Mouse (Mus musculus) kidney, postnatal 14 days (tissue): Measurements from ENCODE around the gene Aacs.
A peak's percentile ranks its signal among the peaks of the same experiment; 100 is the strongest.

Experiments
- DNase-seq: peaks from one replicate; pipeline ENCODE4 v3.0.0; 2022; ENCODE audit warnings: mixed read lengths

Gene Aacs

DNA sequence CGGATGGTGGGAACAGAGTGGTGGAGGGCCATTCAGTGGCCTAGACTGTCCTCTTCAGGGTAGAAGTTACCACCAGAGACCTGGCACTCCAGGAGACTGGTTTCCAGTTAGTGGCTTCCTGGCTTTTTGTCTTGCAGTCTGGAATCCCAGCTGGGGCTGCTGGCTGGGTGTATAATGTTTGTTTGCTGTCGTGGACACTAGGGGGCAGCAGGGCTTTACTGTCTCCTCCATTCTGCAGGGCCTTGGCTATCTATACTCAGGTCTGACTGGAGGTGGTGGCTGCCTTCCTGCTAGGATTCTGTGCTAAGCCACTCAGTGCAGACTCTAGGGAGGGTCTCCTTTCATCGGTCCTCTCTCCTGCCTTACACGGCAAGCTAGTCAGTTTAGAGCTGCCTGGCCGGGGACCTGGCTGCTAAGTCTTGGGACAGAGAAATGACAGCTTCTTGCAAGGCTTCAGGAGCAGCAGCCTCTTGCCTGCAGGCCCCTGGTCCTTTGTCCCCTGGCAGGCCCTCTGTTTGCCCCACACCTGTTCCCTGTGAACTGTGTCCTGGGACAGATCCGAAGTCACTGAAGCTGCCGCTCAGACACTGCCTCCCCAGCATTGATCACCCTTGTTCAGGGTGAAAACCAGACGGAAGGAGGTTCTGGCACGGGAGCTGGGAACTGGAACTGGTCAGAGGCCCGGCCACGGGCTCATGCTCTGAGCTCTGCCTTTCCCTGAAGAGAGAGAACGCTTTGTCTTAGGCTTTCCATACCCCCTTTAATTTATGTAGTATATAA is 22.4 kb downstream of the Aacs start:
- peak; percentile 66 for DNase-seq

DNA sequence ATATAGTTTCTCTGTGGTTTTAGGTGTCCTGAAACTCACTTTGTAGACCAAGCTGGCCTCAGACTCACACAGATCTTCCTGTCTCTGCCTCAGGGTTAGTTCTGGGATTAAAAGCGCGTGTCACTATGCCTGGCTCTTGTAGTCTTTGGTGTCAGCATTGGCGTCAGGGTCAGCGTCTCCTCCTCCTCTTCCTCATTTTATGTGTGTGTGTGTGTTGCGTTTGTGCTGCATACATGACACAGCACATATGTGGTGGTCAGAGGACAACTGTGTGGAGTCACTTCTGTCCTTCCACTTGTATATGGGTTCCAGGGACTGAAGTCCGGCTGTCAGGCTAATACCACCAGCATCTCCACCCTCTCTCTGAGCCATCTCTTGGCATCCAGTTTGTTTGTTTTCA is 25.9 kb downstream of the Aacs start:
- no peak for DNase-seq

DNA sequence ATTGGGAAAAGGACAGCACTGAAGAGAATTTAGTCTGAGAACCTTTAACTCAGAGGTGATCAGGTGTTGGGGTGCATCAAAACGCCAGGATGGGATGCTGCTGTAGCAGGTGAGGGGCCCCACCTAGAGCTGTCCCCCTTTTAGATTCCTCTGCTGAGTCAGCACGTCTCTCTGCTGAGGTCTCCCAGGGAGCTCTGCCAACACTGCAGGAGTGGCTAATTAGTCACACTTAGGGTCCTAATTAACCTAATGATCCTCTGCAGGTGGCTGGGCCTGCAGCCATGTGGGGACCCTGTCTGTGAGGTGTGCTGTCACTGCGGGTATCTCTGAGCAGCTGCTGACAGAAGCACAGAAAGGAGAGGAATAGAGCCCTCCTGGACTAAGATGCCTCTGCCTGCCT is 26.6 kb downstream of the Aacs start:
- DNase-seq: no peak

DNA sequence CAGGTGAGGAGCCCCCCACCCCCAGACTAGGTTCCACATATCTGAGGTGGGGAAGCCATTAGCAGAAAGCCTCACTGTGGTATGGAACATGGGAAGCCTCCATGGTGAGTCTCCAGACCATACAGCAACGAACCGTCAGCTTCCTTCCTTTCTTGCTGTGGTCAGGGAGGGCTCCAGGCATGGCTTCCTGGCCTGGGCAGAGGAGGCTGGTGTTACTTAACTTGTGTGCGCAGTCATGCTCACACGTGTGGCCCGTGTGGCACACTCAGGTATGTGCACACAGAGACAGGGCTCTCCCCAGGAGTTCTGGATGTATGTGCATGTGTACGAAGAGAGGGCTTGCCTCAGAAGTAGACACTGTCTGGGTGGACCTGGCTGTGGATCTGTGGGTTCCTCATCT is 28.0 kb downstream of the Aacs start:
- no peak for DNase-seq

DNA sequence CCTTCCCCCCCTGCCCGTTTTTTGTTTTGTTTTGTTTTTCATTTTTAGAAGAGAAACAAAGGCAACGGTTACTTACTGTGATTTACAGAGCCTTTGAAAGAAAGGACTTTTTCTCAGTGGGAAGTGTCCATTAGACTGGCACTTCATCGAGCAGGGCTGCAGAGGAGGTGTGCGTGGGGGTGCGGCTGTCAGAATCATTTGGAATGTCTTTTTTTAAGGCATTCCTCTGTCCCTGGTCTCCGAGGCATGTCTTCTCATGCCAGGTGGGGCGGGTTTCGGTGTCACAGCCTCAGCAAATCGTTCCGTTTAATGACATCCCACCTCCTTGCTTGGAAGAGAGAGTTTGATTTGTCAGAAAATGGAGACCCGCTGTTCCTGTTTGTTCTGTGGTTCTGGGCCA is 29.1 kb downstream of the Aacs start:
- DNase-seq: no peak

GRCm38 (mm10) chr5:125505968-125506367 is 30.4 kb downstream of the Aacs start:
- no peak for DNase-seq

- no peak for DNase-seq
These were observed 32.0 kb downstream of the Aacs start for GRCm38 (mm10) chr5:125507582-125507981.

DNA sequence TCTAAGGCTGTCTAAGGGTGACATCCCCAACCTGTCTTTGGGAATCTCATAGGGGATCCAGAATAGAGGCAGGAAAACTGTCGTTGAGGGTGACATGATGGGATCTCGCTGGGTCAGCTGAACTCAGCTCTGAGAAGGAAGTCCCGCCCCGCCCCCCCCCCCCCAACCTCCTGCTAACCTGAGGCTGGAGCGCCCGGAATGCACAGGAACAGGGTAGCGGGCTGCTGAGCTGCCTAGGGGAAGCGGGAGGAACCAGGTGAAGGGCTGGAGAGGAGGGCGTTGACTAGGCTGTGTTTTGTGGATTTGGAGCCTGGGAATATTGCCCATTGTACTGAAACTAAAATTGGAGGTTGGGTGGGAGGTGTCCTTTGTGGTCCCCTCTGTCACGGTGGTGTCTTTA is 32.4 kb downstream of the Aacs start:
- DNase-seq: no peak

DNA sequence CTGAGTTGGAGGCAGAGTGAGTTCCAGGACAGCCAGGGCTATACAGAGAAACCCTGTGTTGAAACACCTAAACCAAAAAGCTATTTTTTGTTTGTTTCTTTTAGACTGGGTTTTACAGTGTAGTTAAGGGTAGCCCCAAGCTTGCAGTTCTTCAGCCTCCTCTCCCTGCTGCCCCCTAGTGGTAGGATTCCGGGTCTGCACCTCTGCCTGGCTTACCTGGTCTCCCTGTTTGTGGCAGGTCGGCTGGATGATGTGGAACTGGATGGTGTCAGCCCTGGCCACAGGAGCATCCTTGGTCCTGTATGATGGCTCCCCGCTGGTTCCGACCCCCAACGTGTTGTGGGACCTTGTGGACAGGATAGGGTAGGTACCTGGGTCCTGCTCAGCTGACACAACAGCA is 33.9 kb downstream of the Aacs start:
- peak; percentile 31 for DNase-seq

DNA sequence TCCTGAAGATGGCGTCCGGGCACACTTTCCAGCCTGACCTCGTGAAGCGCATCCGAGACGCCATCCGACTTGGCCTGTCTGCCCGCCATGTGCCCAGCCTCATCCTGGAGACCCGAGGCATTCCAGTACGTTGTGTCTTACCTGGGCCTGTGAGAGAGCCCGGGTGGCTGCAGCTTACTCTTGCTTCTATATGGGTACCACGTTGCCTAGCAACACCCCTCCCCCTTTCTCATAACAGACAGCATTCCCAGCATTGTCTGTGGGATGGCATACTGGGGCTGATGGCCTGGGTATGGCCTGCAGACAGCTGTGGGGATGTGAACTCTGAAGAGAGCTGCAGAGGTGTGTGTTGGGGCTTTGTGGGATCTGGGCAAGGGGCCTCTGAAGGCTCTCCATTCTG is 39.4 kb downstream of the Aacs start:
- DNase-seq: no peak

DNA sequence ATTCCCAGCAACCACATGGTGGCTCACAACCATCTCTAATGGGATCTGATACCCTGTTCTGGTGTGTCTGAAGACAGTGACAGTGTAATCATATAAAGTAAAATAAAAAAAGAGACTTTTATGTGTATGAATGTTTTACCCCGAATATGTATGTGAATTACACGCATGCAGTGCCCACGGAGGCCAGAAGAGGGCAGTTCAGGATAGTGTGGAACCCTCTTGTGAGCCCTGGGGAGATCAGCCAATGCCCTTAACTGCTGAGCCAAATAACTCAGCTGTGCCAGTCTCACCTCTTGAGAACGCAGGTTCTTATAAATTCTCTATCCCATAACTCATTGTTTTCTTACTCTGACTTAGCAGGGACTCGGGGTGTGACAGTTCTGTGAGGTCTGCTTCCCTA is 43.0 kb downstream of the Aacs start:
- DNase-seq: no peak

DNA sequence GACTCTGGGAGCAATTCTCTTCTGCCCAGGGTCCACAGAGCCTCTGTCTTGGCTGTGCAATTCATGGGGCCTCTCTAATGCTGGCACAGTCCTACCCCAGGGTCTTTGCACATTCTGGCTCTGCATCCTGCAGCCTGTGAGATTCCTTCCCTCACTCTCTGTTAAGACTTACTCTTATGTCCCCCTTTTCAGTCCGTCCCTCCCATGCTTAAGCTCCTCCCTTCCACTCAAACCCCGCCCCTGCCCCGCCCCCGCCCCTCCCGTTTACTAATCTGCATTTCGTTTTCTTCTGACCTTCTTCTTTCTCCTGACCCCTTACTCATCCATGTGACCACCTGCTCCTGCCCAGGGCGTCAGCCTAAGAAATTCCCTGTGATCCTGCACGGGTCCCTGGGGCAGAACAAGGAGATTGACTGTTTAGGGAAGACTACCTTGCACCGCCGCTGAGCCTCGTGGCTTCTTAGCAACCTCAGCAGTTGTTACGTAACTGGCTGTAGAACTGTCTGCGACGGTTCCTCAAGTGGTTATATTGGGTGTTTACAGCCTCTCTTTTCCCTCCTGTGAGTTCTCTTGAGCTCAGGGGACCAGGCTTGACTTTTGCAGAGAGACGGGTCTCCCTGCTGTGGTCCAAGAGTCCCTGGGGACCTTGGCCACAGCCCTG is 45.4 kb downstream of the Aacs start:
- no peak for DNase-seq

- DNase-seq: no peak
These were observed 47.7 kb downstream of the Aacs start for GRCm38 (mm10) chr5:125523361-125523760.

DNA sequence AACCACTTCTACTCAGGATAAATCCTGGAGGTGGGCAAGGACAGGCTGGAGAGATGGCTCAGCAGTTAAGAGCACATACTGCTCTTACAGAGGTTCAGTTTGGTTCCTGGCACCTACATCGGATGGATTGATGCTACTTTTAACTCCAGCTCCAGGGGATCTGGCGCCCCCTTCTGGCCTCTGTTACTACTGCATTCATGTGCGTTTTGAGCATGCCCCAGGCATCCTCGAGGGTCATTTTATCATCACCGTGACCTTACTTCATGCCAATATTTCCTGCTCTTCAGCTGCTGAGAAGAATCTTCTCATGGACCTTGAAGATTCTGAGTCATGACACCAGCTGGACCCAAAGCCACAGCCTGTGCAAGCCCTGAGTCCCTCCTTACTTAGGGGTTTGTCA is 49.9 kb downstream of the Aacs start:
- DNase-seq: no peak

DNA sequence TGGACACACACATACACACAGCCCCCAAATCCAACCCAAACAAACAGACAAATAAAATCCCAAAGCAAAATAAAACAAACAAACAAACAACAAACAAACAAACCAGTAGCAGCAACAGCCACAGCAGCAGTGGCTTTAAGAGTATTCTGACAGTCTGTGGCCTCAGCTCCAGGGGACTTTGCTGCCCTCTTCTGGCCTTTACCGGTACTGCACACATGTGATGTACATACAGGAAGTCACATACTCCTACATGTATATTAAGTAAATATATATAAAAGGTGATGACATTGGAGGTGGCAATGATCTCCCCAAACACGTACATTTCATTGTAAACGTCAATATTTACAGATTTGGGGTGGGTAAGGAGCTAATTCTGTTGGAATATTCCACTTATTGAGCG is 50.9 kb downstream of the Aacs start:
- DNase-seq: no peak

GRCm38 (mm10) chr5:125529109-125529508 is 53.5 kb downstream of the Aacs start:
- peak; percentile 70 for DNase-seq

DNA sequence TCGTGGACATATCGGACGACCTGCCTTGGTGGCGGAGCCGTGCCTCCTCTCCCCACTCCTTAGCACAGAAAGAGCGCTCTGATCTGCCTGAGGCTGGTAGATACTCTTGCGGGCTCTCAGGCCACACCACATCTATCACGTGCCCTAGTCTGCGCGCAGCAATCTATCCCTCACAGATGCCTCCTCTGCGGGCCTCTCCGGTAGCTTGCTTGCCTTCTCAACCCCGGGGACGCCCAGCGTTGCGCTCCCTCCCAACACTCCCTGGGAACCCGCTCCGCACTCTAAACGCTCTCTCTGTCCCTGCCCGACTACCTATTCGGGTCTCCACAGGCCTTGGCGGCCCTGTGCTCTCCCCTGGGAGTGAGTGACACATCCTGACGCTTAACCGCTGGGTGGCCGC is 56.0 kb downstream of the Aacs start, which contains the start of gene Tmem132b:
Gene Tmem132b, plus strand, starts transcription at position 141 of the 400 bp plus-strand sequence.
- DNase-seq: no peak

DNA sequence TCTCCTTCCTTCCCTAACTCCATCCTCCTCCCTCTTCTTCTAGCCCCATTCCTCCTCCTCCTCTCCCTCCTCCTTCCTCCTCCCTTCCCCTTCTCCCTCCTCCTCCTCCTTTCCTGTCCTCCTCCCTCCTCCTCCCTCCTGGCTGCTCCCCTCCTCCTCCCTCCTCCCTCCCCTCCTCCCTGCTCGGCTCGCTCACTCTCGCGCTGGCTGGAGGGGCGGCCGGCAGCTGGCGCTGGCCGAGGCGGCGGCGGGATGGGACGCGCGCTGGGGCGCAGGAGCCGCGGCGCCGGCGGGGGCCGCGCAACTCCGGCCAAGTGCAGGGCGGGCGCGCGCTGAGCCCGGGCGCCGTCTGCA is 56.6 kb downstream of the Aacs start:
- peak; percentile 24 for DNase-seq

DNA sequence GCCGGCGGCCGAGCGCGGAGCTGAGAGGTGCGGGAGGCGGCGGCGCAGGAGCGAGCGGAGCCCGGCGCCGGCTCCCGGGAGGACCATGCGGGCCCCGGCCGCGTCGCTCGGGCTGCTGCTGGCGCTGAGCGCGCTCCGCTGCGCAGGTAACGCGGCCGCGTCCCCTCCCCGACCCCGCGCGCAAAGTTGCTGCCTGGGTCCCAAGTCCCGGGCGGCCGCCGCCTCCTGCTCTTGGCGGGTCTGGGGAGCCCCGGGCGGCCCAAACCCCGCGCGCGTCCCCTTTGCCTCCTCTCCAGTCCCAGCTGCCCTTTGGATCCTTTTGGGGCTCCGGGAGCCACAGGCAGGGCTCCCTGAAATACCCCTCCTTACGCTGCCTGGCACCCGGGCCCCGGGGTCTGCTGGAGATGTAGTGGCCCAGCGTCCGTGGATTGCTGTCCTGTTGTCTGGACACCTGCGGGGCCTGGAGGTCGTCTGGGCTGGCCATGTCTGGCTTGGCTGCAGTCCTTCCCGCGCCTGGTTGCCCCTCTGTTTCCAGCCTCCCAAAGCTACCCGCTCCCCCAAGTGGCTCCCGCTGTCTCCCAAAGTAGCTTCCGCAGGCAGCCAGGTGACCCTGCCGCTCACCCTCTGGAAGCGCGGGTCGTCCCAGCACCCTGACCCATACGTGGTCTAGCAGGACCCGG is 57.1 kb downstream of the Aacs start:
- no peak for DNase-seq

DNA sequence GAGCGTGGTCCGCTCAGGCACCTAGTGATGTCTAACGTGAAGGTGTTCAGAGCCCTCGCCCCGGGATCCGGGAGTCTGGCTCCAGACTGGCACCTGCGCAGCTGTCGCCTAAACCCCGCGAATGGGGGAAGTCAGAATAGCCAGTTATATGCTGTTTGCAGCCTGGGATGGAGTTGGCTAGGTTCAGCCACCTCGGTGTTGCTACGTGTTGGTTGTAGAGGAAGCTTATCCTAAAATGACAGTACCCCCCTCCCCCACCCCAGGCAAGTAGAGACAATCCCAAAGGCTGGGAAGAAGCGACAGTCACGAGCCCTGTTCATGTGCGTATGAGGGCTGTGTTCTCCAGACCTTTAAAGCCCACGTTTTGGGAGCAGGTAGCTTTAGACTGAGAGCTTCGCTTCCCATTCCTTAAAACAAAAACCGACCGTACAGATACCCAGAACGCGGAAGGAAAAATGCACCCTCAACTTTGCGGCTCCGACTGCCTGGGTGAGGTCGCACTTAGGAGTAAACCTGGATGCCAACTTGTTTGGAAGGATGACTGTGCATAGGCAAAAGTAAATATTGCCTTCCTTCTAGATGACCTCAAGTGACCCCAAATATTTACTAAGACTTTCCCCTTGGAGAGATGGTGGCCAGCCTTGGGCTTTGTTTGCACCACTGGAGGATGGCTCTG is 57.7 kb downstream of the Aacs start:
- DNase-seq: no peak

DNA sequence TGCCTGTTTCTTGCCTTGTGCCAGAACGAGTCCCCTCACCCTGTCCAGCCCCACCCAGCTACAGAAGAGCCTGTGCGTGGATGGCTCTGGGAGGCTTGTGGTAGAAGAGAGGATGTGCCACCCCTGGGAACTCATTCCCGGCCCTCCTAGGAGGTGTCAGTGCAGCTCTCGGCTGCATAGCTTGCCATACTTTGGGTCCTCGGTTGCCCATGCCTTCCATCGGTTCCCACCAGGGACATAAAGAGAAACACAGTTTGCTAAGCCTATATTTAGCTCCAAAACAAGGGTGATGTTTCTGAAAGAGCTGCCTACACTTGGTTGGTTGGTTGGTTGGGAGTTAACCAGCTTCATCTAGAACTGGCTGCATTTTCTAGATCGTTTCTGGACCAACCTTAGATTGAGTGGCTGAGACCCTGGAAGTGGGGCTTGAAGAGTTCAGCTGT is 58.6 kb downstream of the Aacs start:
- no peak for DNase-seq

- no peak for DNase-seq
These were observed 59.2 kb downstream of the Aacs start for GRCm38 (mm10) chr5:125534611-125535324.

GRCm38 (mm10) chr5:125545090-125545489 is 69.5 kb downstream of the Aacs start:
- DNase-seq: no peak
